Mouse (Mus musculus) erythroid progenitor cell, adult 5-6 weeks (primary cell): Measurements from ENCODE around the gene Acd. TPM values are rescaled to one million over a fixed set of nuclear protein-coding genes. Genes with fewer than 3 reads are reported as not detected.
A peak's percentile ranks its signal among the peaks of the same experiment; 100 is the strongest.

ENCODE experiments used
- ATAC-seq: replicated peaks from 2 replicates; pipeline ENCODE4 v1.8.0; 2016; ENCODE audit warnings: moderate number of reproducible peaks, mild to moderate bottlenecking, moderate TSS enrichment, inconsistent platforms; ENCODE audit not compliant: poor library complexity, low FRiP score, severe bottlenecking
- total RNA-seq, 2 experiments: library from RNA; stranded (forward) in 1 of 2; stranded (reverse) in 1 of 2; fragments of 150-400 nt in 1 of 2; fragments of 186-747, 209-891 nt in 1 of 2; gene quantifications; 2 replicates each; pipeline versions ENCODE4 v1.2.3 to v1.2.4; 2015 to 2017; ENCODE audit warnings: low replicate concordance in 2 of 2

Gene Acd
- 10.9 and 22.0 TPM in 2 replicates for total RNA-seq (2015; ENCODE audit: low replicate concordance)
- total RNA-seq (2017; ENCODE audit: low replicate concordance), result 1.7 and 9.7 TPM in 2 replicates

GRCm38 (mm10) chr8:105700966-105701824 lies at the start of gene Acd, which contains the start of gene Pard6a:
TSS of gene Acd (minus strand) at chr8:105701102.
TSS of gene Pard6a (plus strand) at chr8:105701148.
- peak; percentile 88 for ATAC-seq

- no peak for ATAC-seq
Observed at GRCm38 (mm10) chr8:105750606-105751005, 49.7 kb upstream of the Acd start.

- ATAC-seq, result no peak
Observed at GRCm38 (mm10) chr8:105743301-105743700, 42.4 kb upstream of the Acd start.

GRCm38 (mm10) chr8:105739216-105739615 lies 38.3 kb upstream of the Acd start:
- no peak for ATAC-seq

- ATAC-seq, result 0 out of 2 replicates have a peak, but pooled peaks have one; percentile 30
Observed at GRCm38 (mm10) chr8:105732186-105732585, 31.3 kb upstream of the Acd start.

GRCm38 (mm10) chr8:105727397-105728124 lies 26.7 kb upstream of the Acd start:
- peak; percentile 55 for ATAC-seq

GRCm38 (mm10) chr8:105725726-105726125 lies 24.8 kb upstream of the Acd start:
- ATAC-seq, result no peak

- ATAC-seq, result no peak
Observed at GRCm38 (mm10) chr8:105722861-105723260, 22.0 kb upstream of the Acd start.

GRCm38 (mm10) chr8:105719637-105720036 lies 18.7 kb upstream of the Acd start:
- no peak for ATAC-seq

GRCm38 (mm10) chr8:105716302-105716945 lies 15.5 kb upstream of the Acd start:
- ATAC-seq, result no peak

- ATAC-seq, result no peak
Observed at GRCm38 (mm10) chr8:105715042-105715441, 14.1 kb upstream of the Acd start.

- ATAC-seq, result peak; percentile 84
Observed at GRCm38 (mm10) chr8:105714139-105714538, 13.2 kb upstream of the Acd start.

- no peak for ATAC-seq
Observed at GRCm38 (mm10) chr8:105712286-105712685, 11.4 kb upstream of the Acd start.

GRCm38 (mm10) chr8:105709317-105709716 lies 8.4 kb upstream of the Acd start:
- no peak for ATAC-seq

GRCm38 (mm10) chr8:105708675-105709074 lies 7.8 kb upstream of the Acd start:
- no peak for ATAC-seq

GRCm38 (mm10) chr8:105707498-105708403 lies 6.8 kb upstream of the Acd start, which contains the start of the genes 4933405L10Rik and Enkd1:
TSS of gene 4933405L10Rik (plus strand) at chr8:105707655.
TSS of gene Enkd1 (minus strand) at chr8:105708210.
- peak; percentile 86 for ATAC-seq

GRCm38 (mm10) chr8:105706426-105706825 lies 5.5 kb upstream of the Acd start:
- ATAC-seq, result no peak

- ATAC-seq, result no peak
Observed at GRCm38 (mm10) chr8:105704955-105705354, 4.1 kb upstream of the Acd start.
